Mouse (Mus musculus) E14TG2a.4 (cell line): ENCODE measurements at regions not wholly inside any gene's neighbourhood (a gene's known extent, or its start where the extent isn't known, plus 50 kb on each side); places are given as distances from the start of the nearest gene placed in this dataset.

Experiments used
- H3K27me3 ChIP-seq: 2 replicates; pipeline ENCODE4 v1.6.1; 2014; ENCODE audit warnings: low read length, control low read depth; ENCODE audit not compliant: insufficient read depth
- H3K36me3 ChIP-seq: 2 replicates; pipeline ENCODE4 v1.6.1; 2014; ENCODE audit warnings: low read length, control low read depth; ENCODE audit not compliant: insufficient read depth
- H3K4me1 ChIP-seq: replicated peaks from 2 replicates; pipeline ENCODE4 v1.6.1; 2014; ENCODE audit warnings: low read depth, low read length, control low read depth
- H3K4me3 ChIP-seq: replicated peaks from 2 replicates; pipeline ENCODE4 v1.5.1; 2014; ENCODE audit warnings: mild to moderate bottlenecking, low read length
- H3K9me3 ChIP-seq: 2 replicates; pipeline ENCODE4 v1.6.1; 2014; ENCODE audit warnings: low read length, control low read depth
- CTCF ChIP-seq: conservative IDR thresholded peaks from 2 replicates; pipeline ENCODE4 v1.5.1; 2014; ENCODE audit warnings: low read length
- NANOG ChIP-seq: IDR thresholded peaks from 2 replicates; pipeline ENCODE4 v1.6.1; 2014; ENCODE audit warnings: borderline replicate concordance, low read length, mixed read lengths
- POU5F1 ChIP-seq: IDR thresholded peaks from 2 replicates; pipeline ENCODE4 v1.6.1; 2014; ENCODE audit warnings: low read length, borderline replicate concordance

GRCm38 (mm10) chr5:41994307-41994706 is 73.5 kb upstream of the Gm16223 start:
- no peaks in the 10 kb centered on the region for H3K4me1 ChIP-seq
- H3K27me3 ChIP-seq, result no peaks in the 10 kb centered on the region
- no peak overlapping the region for H3K4me3 ChIP-seq
- TF ChIP-seq NANOG (no peak), POU5F1 (no peak)
- no peaks in the 10 kb centered on the region for H3K36me3 ChIP-seq
- peaks cover 22% of the 10 kb centered on the region for H3K9me3 ChIP-seq

DNA sequence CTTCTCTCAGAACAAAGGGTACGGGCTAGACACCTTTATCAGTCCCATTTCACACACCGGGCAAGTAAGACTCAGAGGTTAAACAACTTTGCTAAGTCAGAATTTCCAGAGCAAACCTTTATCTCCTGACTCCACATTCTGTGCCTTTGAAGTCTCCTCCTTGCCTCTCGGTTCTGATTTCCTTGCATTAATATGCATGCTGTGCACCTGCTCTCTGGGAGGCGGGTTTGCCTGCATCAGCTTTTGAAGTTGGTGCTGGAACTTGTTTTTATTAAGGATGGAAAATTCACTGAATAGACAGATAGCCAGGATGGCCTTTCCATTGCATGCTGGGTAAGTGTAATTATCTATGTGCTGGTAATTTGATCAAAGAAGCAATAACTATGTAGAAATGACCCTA is 84.2 kb upstream of the Gm16223 start:
- no peaks in the 10 kb centered on the region for H3K36me3 ChIP-seq
- H3K4me3 ChIP-seq, result no peak overlapping the region
- H3K4me1 ChIP-seq, result no peaks in the 10 kb centered on the region
- H3K9me3 ChIP-seq, result peaks cover 9% of the 10 kb centered on the region; the same call in 1 of the 2 replicates
- no peaks in the 10 kb centered on the region for H3K27me3 ChIP-seq
- TF ChIP-seq CTCF, result no peak
- no peak for TF ChIP-seq POU5F1
- no peak for TF ChIP-seq NANOG

DNA sequence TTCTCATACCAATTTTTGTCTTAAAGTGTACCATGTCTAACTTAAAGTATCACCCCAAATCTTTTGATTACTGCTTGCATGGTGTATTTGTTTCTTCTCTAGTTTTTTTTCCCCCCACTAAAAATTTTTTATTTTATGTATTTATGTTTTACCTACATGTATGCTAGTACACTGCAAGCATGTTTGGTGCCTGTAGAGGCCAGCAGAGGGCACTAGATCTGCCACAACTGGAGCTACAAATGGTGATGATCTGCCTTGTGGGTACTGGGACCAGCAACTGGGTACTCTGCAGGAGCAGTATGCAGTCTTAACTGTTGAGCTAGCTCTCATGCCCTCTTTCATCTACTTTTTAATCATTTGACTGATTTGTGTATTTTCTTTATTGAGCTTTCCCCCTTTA is 92.2 kb upstream of the Gm16223 start:
- no peaks in the 10 kb centered on the region for H3K36me3 ChIP-seq
- no peak overlapping the region for H3K4me3 ChIP-seq
- no peak for TF ChIP-seq NANOG
- no peak for TF ChIP-seq POU5F1
- TF ChIP-seq CTCF, result peak; percentile 53
- no peaks in the 10 kb centered on the region for H3K9me3 ChIP-seq
- no peaks in the 10 kb centered on the region for H3K4me1 ChIP-seq
- H3K27me3 ChIP-seq, result no peaks in the 10 kb centered on the region

DNA sequence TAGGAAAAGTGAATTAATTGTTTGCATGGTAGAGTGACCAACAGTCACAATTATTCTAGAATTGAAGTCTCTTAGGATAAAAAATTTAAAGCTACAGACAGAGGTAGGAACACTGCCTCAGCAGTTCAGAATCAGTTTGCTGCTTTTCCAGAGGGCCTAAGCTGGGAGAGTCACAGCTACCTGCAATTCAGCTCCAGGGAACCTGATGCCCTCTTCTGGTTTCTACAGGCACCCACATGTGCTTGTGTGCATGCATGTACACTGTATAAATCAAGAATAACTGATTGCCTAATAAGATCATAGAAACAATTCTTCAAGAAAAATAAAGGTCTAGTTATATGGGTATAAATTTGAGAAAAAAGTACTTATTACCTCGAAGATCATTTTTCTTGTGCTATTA is 96.6 kb upstream of the Gm16223 start:
- Histone ChIP-seq H3K4me3 (no peak overlapping the region), H3K9me3 (no peaks in the 10 kb centered on the region), H3K36me3 (no peaks in the 10 kb centered on the region), H3K4me1 (no peaks in the 10 kb centered on the region), H3K27me3 (no peaks in the 10 kb centered on the region)
- TF ChIP-seq CTCF, result no peak
- TF ChIP-seq POU5F1, result no peak
- no peak for TF ChIP-seq NANOG

DNA sequence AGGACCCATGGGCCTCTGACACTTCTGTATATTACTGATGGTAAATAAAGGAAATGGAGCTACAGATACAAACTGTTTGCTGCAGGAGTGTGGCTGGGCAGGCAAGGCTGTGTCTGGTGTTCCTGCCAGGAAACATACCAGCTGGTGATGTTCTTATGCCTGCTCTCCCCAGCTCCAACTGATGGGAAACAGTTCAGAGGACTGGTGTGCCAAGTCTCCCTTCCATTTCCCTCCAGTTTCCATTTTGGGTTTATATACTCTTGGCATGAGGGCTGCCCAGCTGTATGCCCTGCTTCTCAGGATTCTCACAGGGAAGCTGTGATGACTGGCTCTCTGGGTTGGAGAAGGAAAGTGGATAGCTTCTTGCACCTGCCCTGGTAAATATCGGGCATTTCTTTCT is 100.8 kb upstream of the Gm16223 start:
- no peak overlapping the region for H3K4me3 ChIP-seq
- no peaks in the 10 kb centered on the region for H3K4me1 ChIP-seq
- no peaks in the 10 kb centered on the region for H3K9me3 ChIP-seq
- H3K27me3 ChIP-seq, result no peaks in the 10 kb centered on the region
- TF ChIP-seq NANOG, result no peak
- no peak for TF ChIP-seq POU5F1
- no peak for TF ChIP-seq CTCF
- H3K36me3 ChIP-seq, result no peaks in the 10 kb centered on the region

DNA sequence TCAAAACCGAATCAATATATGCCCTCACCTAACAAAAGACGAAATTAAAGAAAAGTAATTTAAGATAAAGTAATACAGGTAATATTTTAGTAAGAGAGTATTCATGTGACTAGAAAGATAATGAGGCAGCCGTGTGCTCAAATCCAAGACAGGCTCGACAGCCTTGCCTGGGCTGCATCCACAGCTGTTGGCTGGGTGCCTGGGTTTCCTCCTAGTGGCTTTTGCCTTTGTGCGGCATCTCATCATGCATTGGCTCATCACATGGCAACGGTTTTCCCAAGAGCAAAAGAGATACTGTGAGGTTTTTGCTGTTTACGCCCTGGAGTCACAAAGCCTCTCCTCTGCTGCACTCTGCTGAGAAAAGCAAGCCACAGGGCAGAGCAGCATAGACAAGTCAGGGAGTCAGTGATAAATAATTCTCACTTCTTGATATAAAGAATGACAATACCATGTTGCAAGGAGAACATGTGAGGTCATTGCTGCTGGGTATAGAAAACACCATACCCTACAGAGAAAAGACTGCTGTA is 103.1 kb upstream of the Bod1l start:
- Histone ChIP-seq H3K4me3 (no peak overlapping the region), H3K27me3 (no peaks in the 10 kb centered on the region), H3K36me3 (no peaks in the 10 kb centered on the region), H3K4me1 (no peaks in the 10 kb centered on the region), H3K9me3 (no peaks in the 10 kb centered on the region)
- TF ChIP-seq NANOG, result no peak
- no peak for TF ChIP-seq POU5F1
- TF ChIP-seq CTCF, result no peak

DNA sequence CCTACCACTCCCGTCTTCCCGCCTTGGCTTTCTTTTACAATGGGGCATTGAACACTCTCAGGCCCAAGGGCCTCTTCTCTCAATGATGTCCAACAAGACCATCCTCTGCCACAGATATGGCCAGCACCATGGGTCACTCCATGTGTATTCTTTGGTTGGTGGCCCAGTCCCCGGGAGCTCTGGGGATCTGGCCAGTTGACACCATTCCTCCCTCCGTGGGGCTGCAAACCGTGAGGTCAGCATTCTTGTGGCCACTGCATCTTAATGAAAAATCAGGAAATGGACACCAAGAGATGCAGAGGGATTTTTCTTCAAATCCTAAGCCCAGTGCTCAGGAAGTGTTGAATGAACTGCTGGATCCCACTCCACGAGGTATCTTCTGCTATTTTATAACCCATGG is 99.3 kb upstream of the Bod1l start:
- Histone ChIP-seq H3K9me3 (no peaks in the 10 kb centered on the region), H3K4me3 (no peak overlapping the region), H3K27me3 (no peaks in the 10 kb centered on the region), H3K36me3 (no peaks in the 10 kb centered on the region), H3K4me1 (no peaks in the 10 kb centered on the region)
- TF ChIP-seq CTCF, result no peak
- TF ChIP-seq NANOG, result no peak
- no peak for TF ChIP-seq POU5F1

GRCm38 (mm10) chr5:41942131-41942530 is 98.0 kb upstream of the Bod1l start:
- no peaks in the 10 kb centered on the region for H3K36me3 ChIP-seq
- no peak for TF ChIP-seq NANOG
- TF ChIP-seq CTCF, result no peak
- no peak for TF ChIP-seq POU5F1
- no peaks in the 10 kb centered on the region for H3K9me3 ChIP-seq
- H3K27me3 ChIP-seq, result no peaks in the 10 kb centered on the region
- no peaks in the 10 kb centered on the region for H3K4me1 ChIP-seq
- H3K4me3 ChIP-seq, result no peak overlapping the region

GRCm38 (mm10) chr5:41941216-41941615 is 97.1 kb upstream of the Bod1l start:
- Histone ChIP-seq H3K4me3 (no peak overlapping the region), H3K36me3 (no peaks in the 10 kb centered on the region), H3K9me3 (no peaks in the 10 kb centered on the region), H3K4me1 (no peaks in the 10 kb centered on the region), H3K27me3 (no peaks in the 10 kb centered on the region)
- TF ChIP-seq POU5F1, result no peak
- TF ChIP-seq CTCF, result no peak
- TF ChIP-seq NANOG, result no peak

DNA sequence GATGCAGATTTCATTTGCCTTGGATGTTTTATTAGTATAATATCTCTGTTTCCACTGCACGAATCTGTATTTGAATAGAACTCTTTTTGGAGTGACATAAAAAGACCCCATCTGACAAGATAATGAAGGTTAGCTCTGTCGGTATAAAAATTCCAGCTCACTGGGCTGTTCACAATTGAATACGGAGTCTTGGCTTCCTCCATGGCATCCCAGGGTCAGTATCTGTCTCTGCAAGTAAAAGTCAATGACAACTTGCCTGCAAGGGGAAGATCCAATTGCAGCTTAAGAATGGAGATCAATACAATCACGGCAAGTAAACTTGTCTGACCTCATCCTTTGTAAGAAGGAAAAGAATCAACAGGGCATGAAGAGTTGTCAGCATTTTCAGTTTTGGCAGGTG is 95.6 kb upstream of the Bod1l start:
- no peaks in the 10 kb centered on the region for H3K36me3 ChIP-seq
- H3K27me3 ChIP-seq, result no peaks in the 10 kb centered on the region
- no peaks in the 10 kb centered on the region for H3K4me1 ChIP-seq
- H3K4me3 ChIP-seq, result no peak overlapping the region
- no peaks in the 10 kb centered on the region for H3K9me3 ChIP-seq
- TF ChIP-seq POU5F1, result no peak
- no peak for TF ChIP-seq NANOG
- TF ChIP-seq CTCF, result no peak
